Mouse (Mus musculus) gastrocnemius, adult 2 months (tissue): ENCODE measurements around the gene Cct5. TPM values are rescaled to one million over a fixed set of nuclear protein-coding genes. Genes with fewer than 3 reads are reported as not detected.

Source experiments
- DNase-seq: peaks from one replicate; pipeline ENCODE4 v3.0.0; 2022
- H3K27ac ChIP-seq: fragments of 200-600 bp; 2 replicates; pipeline ENCODE4 v1.8.1; 2022; ENCODE audit warnings: mild to moderate bottlenecking
- H3K4me3 ChIP-seq: fragments of 200-600 bp; 2 replicates; pipeline ENCODE4 v1.8.1; 2022; ENCODE audit warnings: mild to moderate bottlenecking, moderate library complexity
- CTCF ChIP-seq: fragments of 200-600 bp; IDR thresholded peaks from 2 replicates; pipeline ENCODE4 v1.8.1; 2022; ENCODE audit warnings: antibody characterized with exemption, mild to moderate bottlenecking, moderate library complexity
- intact Hi-C: fragments of 180-260 bp; cut with DNase I; formaldehyde crosslinking; loops from one replicate; pipeline ENCODE4 v1.15.1; 2025
- total RNA-seq, 2 experiments: library from RNA; stranded (reverse); gene quantifications; 2 replicates each; pipeline ENCODE4 v1.2.3; 2021

Gene Cct5
- total RNA-seq, 2 experiments from 2014 or later: 113 to 132 TPM

DNA sequence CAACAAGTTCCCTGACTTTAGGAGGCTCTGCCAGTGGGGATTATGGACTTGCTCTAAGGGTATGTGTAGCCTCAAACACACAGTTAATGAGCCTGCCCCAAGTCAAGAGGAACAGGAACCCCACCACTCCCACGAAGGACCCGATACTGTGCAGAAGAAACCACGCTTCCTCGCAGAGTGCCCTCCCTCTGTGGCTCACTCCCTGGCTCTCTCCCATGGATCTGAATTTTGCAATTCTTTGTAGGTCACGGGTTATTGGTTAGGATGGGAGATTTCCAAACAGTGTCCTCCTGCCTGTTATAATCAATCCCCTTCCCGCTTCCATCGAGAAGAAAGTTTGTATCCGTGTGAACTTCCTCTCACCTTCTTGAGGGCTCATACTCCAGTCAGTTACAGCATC, 30.6 kb downstream of the Cct5 start:
- no peak for TF ChIP-seq CTCF
- H3K27ac ChIP-seq: peak overlapping the region; percentile 91; the same call in 1 of the 2 replicates
- DNase-seq: no peak
- H3K4me3 ChIP-seq: no peak overlapping the region
- intact Hi-C loops: no loop called here

GRCm38 (mm10) chr15:31569325-31570022, 32.1 kb downstream of the Cct5 start:
- peak overlapping the region; percentile 65 for H3K4me3 ChIP-seq

DNA sequence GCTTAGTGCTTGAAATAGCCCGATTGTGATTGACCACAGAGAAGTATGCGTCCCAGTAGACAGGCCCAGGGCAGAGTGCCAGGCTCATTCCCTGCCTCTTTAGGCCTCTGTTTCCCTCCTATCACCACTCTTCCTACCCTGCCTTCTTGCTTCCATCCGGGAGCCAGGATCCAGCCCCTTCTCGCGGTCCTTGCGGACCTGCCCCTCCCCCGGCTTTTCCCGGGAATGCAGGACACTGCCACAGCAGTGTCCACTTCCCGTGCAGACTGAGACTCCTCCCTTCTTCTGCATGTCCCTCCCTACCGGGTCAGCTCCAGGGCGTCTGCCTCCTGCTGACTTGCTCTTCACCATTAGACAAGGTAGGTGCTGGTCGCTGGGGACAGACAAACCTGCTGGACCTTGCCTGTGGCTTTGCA, 33.0 kb downstream of the Cct5 start:
- Histone ChIP-seq H3K4me3 (peak overlapping the region; percentile 65), H3K27ac (peak overlapping the region; percentile 91)
- TF ChIP-seq CTCF: no peak
- DNase-seq: peak; percentile 75
- intact Hi-C loops: loop anchor here (5.0 kb wide), 1 partner anchor 36 kb away; the partner anchor contains the start of gene March6

More at GRCm38 (mm10) chr15:31569325-31570022, 32.1 kb downstream of the Cct5 start:
- peak overlapping the region; percentile 91 for H3K27ac ChIP-seq
- TF ChIP-seq CTCF: peak; percentile 42
- DNase-seq: peak; percentile 84
- intact Hi-C loops: loop anchor here (5.0 kb wide), 1 partner anchor 37 kb away; the partner anchor contains the start of gene March6

DNA sequence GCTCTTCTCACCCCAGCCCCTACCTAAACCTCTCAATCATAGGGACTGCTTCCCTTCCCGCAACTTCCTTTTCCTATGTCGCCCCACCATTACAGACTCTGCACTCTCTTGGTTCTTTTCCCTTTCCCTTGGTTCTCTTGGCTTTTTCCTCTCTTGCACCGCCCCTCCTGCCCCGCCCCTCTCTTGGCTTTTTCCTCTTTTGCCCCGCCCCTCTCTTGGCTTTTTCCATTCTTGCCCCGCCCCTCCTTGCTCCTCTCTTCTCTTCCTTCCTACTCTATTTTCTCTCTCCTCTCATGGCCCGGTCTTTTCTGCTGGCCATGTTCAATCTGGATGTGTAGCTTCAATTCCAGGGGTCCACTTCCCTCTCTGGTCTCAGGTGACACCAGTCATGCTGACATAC, 34.2 kb downstream of the Cct5 start:
- no peak for DNase-seq
- intact Hi-C loops: loop anchor here (5.0 kb wide), 1 partner anchor 35 kb away; the partner anchor contains the start of gene March6
- TF ChIP-seq CTCF: no peak
- H3K4me3 ChIP-seq: no peak overlapping the region
- H3K27ac ChIP-seq: no peak overlapping the region

DNA sequence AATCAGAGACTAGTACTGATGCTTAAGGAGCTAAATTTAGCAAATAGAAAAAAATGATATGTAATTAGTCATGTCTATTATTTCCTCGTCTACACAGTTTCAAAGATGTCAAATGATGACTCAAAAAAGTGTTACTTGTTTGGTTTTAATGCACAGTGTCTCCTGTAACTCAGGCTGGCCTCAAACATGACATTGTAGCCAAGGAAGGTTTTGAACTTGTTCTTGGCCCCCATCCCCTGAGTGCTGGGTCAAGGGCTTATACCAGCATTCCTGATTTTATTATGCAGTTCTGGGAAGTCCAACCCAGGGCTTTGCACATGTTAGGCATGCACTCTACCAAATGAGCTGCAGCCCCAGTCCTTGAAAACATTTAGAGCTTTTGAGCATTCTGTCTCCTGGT, 35.8 kb downstream of the Cct5 start:
- DNase-seq: no peak
- Histone ChIP-seq H3K27ac (peak overlapping the region; percentile 56; the same call in 1 of the 2 replicates), H3K4me3 (no peak overlapping the region)
- intact Hi-C loops: loop anchor here (5.0 kb wide), 1 partner anchor 33 kb away; the partner anchor contains the start of gene March6
- no peak for TF ChIP-seq CTCF

DNA sequence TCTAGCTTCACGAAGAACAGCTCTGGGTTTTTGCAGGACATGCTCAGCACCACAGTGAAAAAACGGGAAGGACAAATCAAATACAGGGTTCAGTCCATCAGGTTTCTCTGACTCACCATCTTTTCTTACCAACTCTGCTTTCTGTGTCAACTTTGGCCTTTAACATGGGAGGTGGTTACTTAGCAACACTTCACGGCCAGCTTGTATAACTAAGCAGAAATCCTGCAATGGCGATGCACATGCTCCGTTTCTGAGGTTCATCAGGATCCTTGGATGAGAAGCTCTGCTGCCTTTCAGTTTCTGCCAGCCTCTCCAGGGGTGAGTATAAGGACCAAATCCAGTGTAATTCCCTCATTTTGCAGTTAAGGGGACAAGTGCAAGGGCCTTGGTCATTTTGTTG, 36.4 kb downstream of the Cct5 start, which contains the start of gene Cmbl:
Gene Cmbl, plus strand, starts transcription at position 206 of the 400 bp plus-strand sequence.
- no peak for TF ChIP-seq CTCF
- intact Hi-C loops: loop anchor here (5.0 kb wide), 1 partner anchor 33 kb away; the partner anchor contains the start of gene March6
- no peak for DNase-seq
- Histone ChIP-seq H3K4me3 (no peak within 1 kb of the TSS), H3K27ac (peak within 1 kb of the TSS; percentile 56; the same call in 1 of the 2 replicates)

DNA sequence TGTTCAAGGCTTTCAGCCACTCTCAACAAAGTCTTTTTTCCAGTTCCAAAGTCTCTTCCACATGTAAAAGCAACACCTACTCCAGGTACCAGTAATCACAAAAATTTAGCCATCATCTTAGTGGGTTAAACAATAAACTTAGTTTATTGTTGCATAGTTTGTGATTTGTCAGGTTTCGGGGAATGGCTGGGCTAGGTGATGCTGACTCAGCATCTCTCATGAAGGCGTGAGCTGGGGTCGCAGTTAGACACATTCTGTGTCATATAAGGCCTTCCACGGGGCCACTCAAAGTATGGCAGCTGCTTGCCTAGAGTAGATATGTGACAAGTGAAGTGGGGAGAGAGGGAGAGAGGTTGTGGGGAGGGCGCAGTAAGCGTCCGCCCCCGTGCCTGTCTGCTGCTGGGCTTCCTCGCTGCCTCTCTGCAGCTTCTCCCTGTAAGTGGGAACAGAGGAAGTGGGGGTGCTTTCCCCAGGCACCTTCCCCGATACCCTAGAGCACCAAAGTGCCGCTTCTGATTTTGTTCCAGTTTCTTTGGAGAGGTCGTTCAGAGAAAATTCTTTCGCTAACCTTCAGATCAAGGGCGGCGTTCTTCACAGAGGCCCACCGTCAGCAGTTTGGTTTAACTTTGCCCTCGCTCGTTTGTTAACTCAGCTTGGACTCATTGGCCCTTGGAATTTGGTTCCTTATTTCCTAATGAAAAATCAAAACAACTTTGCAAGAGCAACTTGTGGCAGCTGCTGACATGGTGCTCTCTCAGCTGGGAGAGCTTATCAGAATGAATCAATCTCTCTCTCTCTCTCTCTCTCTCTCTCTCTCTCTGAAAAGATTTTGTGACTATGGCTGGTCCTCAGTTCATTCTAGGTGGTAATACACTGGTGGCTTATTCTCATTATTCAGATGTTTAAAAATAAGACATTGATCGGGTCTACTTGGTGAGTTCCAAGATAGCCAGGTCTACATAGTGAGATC, 37.7 kb downstream of the Cct5 start:
- intact Hi-C loops: no loop called here
- TF ChIP-seq CTCF: no peak
- no peak for DNase-seq
- no peak overlapping the region for H3K4me3 ChIP-seq
- no peak overlapping the region for H3K27ac ChIP-seq

DNA sequence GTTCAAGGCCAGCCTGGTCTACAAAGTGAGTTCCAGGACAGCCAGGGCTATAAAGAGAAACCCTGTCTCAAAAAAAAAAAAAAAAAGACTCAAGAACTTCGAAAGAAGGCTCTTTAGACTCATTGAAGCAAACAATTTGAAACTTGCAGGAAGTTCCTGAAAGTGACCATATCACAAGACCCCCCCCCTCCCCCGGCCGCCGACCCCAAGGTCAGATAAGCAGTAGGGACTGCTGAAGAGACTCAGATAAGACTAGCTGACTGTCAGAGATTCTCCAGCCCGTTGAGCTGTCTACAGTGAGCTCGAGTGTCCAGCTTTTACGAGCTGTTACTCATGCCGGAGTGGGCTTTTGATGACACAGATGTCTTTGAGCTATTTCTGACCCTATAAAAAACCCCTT, 38.8 kb downstream of the Cct5 start:
- no peak overlapping the region for H3K27ac ChIP-seq
- intact Hi-C loops: no loop called here
- no peak for DNase-seq
- no peak for TF ChIP-seq CTCF
- no peak overlapping the region for H3K4me3 ChIP-seq

DNA sequence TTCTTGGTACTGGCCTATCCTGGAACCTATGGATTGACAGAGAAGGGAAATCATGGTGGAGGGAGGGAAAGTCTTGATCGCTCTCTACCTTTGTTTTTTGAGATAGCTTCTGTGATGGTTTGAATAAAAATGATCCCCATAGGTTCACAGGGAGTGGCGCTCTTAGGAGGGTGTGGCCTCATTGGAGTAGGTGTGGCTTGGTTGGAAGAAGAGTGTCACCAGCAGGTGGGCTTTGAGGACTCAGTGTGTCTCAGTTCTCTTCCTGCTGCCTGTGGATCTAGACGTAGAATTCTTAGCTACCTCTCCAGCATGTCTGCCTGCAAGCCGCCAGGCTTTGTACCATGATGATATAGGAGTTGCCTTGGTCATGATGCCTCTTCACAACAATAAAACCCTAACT, 39.6 kb downstream of the Cct5 start:
- TF ChIP-seq CTCF: no peak
- Histone ChIP-seq H3K27ac (no peak overlapping the region), H3K4me3 (no peak overlapping the region)
- intact Hi-C loops: no loop called here
- no peak for DNase-seq

GRCm38 (mm10) chr15:31561390-31561789, 40.2 kb downstream of the Cct5 start:
- Histone ChIP-seq H3K4me3 (no peak overlapping the region), H3K27ac (no peak overlapping the region)
- no peak for TF ChIP-seq CTCF
- DNase-seq: no peak
- intact Hi-C loops: no loop called here

GRCm38 (mm10) chr15:31554855-31555254, 46.7 kb downstream of the Cct5 start:
- Histone ChIP-seq H3K4me3 (no peak overlapping the region), H3K27ac (no peak overlapping the region)
- no peak for TF ChIP-seq CTCF
- DNase-seq: no peak
- intact Hi-C loops: no loop called here

DNA sequence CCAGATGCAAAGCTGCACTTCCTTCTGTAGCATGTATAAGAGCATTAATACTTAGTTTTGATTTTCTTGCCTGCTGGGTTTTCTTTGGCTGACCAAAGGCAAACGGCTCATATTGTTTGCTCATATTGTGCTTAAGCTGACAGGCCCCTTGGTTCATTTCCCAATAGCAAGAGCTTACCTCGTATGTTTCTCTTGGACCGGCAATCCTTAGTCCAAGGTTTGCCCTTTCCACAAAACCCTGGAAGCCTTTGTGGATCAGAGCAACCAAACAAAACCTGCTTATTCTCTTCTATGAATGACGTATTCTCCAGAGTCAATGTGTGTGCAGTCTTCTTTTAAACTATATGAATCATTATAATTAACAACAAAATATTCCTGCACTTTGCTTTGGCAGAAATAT, 51.2 kb downstream of the Cct5 start:
- TF ChIP-seq CTCF: no peak
- intact Hi-C loops: no loop called here
- no peak overlapping the region for H3K27ac ChIP-seq
- no peak for DNase-seq
- no peak overlapping the region for H3K4me3 ChIP-seq

GRCm38 (mm10) chr15:31547421-31547820, 54.2 kb downstream of the Cct5 start:
- no peak overlapping the region for H3K4me3 ChIP-seq
- no peak for DNase-seq
- no peak overlapping the region for H3K27ac ChIP-seq
- no peak for TF ChIP-seq CTCF
- intact Hi-C loops: no loop called here
